Mouse (Mus musculus) forebrain, embryonic 12.5 days (tissue): Measurements from ENCODE around the gene Prelid3b. TPM values are rescaled to one million over a fixed set of nuclear protein-coding genes. Genes with fewer than 3 reads are reported as not detected.

Experiments
- ATAC-seq: fragments of 200-750 bp; cut with Nextera tagmentation; 2 replicates; pipeline ENCODE4 v1.8.0; 2017; ENCODE audit warnings: moderate TSS enrichment; ENCODE audit not compliant: low FRiP score
- H3K27ac ChIP-seq: fragments of 300-500 bp; sonication (generic); 2 replicates; pipeline ENCODE4 v1.5.1; 2016; ENCODE audit warnings: mild to moderate bottlenecking
- H3K27me3 ChIP-seq: fragments of 300-500 bp; sonication (generic); 2 replicates; pipeline ENCODE4 v1.6.1; 2016; ENCODE audit warnings: mild to moderate bottlenecking
- H3K36me3 ChIP-seq: fragments of 300-500 bp; sonication (generic); replicated peaks from 2 replicates; pipeline ENCODE4 v1.6.1; 2016; ENCODE audit warnings: mild to moderate bottlenecking
- H3K4me1 ChIP-seq: fragments of 300-500 bp; sonication (generic); 2 replicates; pipeline ENCODE4 v1.6.1; 2016
- H3K4me2 ChIP-seq: fragments of 300-500 bp; sonication (generic); 2 replicates; pipeline ENCODE4 v1.6.1; 2016; ENCODE audit warnings: mild to moderate bottlenecking, moderate library complexity
- H3K4me3 ChIP-seq: fragments of 300-500 bp; sonication (generic); replicated peaks from 2 replicates; pipeline ENCODE4 v1.5.1; 2016; ENCODE audit warnings: mild to moderate bottlenecking
- H3K9ac ChIP-seq: fragments of 300-500 bp; sonication (generic); 2 replicates; pipeline ENCODE4 v1.6.1; 2016; ENCODE audit warnings: mild to moderate bottlenecking
- H3K9me3 ChIP-seq: fragments of 300-500 bp; sonication (generic); 2 replicates; pipeline ENCODE4 v1.6.1; 2016
- WGBS: fragments of 180-500 bp; shearing (Covaris S2); methylation state at CpG from one replicate; pipeline ENCODE4 v1.1.7; 2016; 5-methylcytosine and 5-hydroxymethylcytosine counted together
- polyA plus RNA-seq: library from polyadenylated mRNA; unstranded; fragments of >200 nt; fragmentation: Nextera tagmentation; extraction: Ambion mirVana; gene quantifications from 2 replicates; pipeline ENCODE4 v1.2.1, GENCODE M21; 2016

Prelid3b gene
- polyA plus RNA-seq, 1 experiment from 2014 or later: 114 TPM

GRCm38 (mm10) chr2:174438181-174438580 is 34.7 kb downstream of the Prelid3b start:
- Histone ChIP-seq H3K27ac (0 out of 2 replicates have a peak overlapping the region, but pooled peaks have one; percentile 13), H3K36me3 (no peaks in the 10 kb centered on the region), H3K9ac (peak overlapping the region; percentile 63), H3K27me3 (no peaks in the 10 kb centered on the region), H3K4me3 (peak overlapping the region; percentile 55), H3K4me2 (peak overlapping the region; percentile 74), H3K9me3 (no peaks in the 10 kb centered on the region), H3K4me1 (peaks cover 20% of the 10 kb centered on the region)
- 67% methylated on average over 11 of the region's 11 CpGs for WGBS
- no peak for ATAC-seq

- peak overlapping the region; percentile 74 for H3K4me2 ChIP-seq
- H3K9ac ChIP-seq: no peak overlapping the region
- H3K36me3 ChIP-seq: no peaks in the 10 kb centered on the region; the same call in 1 of the 2 replicates
- no peak for ATAC-seq
- H3K4me1 ChIP-seq: peaks cover 20% of the 10 kb centered on the region
- no peak overlapping the region for H3K27ac ChIP-seq
- no peaks in the 10 kb centered on the region for H3K9me3 ChIP-seq
- 94% methylated on average over 4 of the region's 4 CpGs for WGBS
- H3K27me3 ChIP-seq: no peaks in the 10 kb centered on the region
- H3K4me3 ChIP-seq: no peak overlapping the region; the same call in 1 of the 2 replicates
These were observed 35.2 kb downstream of the Prelid3b start for GRCm38 (mm10) chr2:174437697-174437982.

- Histone ChIP-seq H3K27me3 (no peaks in the 10 kb centered on the region), H3K4me3 (no peak overlapping the region), H3K9me3 (no peaks in the 10 kb centered on the region), H3K4me1 (peaks cover 20% of the 10 kb centered on the region), H3K9ac (no peak overlapping the region), H3K36me3 (no peaks in the 10 kb centered on the region; the same call in 1 of the 2 replicates), H3K4me2 (0 out of 2 replicates have a peak overlapping the region, but pooled peaks have one; percentile 74), H3K27ac (no peak overlapping the region)
- ATAC-seq: no peak
- 96% methylated on average over 7 of the region's 7 CpGs for WGBS
These were observed 35.8 kb downstream of the Prelid3b start for GRCm38 (mm10) chr2:174436916-174437696.

GRCm38 (mm10) chr2:174436076-174436701 is 36.7 kb downstream of the Prelid3b start:
- Histone ChIP-seq H3K27ac (no peak overlapping the region), H3K9ac (no peak overlapping the region), H3K9me3 (no peaks in the 10 kb centered on the region), H3K4me1 (peaks cover 20% of the 10 kb centered on the region), H3K36me3 (no peaks in the 10 kb centered on the region; the same call in 1 of the 2 replicates), H3K4me3 (no peak overlapping the region), H3K4me2 (no peak overlapping the region), H3K27me3 (no peaks in the 10 kb centered on the region)
- ATAC-seq: no peak
- 95% methylated on average over 26 of the region's 26 CpGs for WGBS

GRCm38 (mm10) chr2:174434943-174435342 is 37.9 kb downstream of the Prelid3b start:
- 95% methylated on average over 9 of the region's 9 CpGs for WGBS
- Histone ChIP-seq H3K4me2 (no peak overlapping the region), H3K9ac (no peak overlapping the region), H3K27ac (no peak overlapping the region), H3K27me3 (no peaks in the 10 kb centered on the region), H3K4me3 (no peak overlapping the region), H3K9me3 (no peaks in the 10 kb centered on the region), H3K4me1 (peaks cover 20% of the 10 kb centered on the region), H3K36me3 (no peaks in the 10 kb centered on the region; the same call in none of the 2 replicates)
- ATAC-seq: no peak

GRCm38 (mm10) chr2:174428996-174429591 is 43.8 kb downstream of the Prelid3b start:
- Histone ChIP-seq H3K27ac (peak overlapping the region; percentile 54; the same call in 1 of the 2 replicates), H3K36me3 (peaks cover 52% of the 10 kb centered on the region), H3K27me3 (no peaks in the 10 kb centered on the region), H3K4me3 (no peak overlapping the region), H3K9ac (no peak overlapping the region), H3K4me1 (peaks cover 7% of the 10 kb centered on the region; the same call in 1 of the 2 replicates), H3K4me2 (no peak overlapping the region), H3K9me3 (no peaks in the 10 kb centered on the region)
- ATAC-seq: peak; percentile 73
- 48% methylated on average over 10 of the region's 10 CpGs for WGBS

- no peaks in the 10 kb centered on the region for H3K9me3 ChIP-seq
- H3K9ac ChIP-seq: no peak overlapping the region
- no peak for ATAC-seq
- peaks cover 7% of the 10 kb centered on the region; the same call in 1 of the 2 replicates for H3K4me1 ChIP-seq
- H3K27me3 ChIP-seq: no peaks in the 10 kb centered on the region
- no peak overlapping the region for H3K4me2 ChIP-seq
- H3K36me3 ChIP-seq: peaks cover 60% of the 10 kb centered on the region
- H3K27ac ChIP-seq: peak overlapping the region; percentile 25; the same call in 1 of the 2 replicates
- H3K4me3 ChIP-seq: no peak overlapping the region
- WGBS: 72% methylated on average over 18 of the region's 18 CpGs
These were observed 44.6 kb downstream of the Prelid3b start for GRCm38 (mm10) chr2:174428076-174428835.

GRCm38 (mm10) chr2:174426856-174427255 is 46.0 kb downstream of the Prelid3b start:
- H3K9me3 ChIP-seq: no peaks in the 10 kb centered on the region
- H3K27ac ChIP-seq: no peak overlapping the region
- H3K4me3 ChIP-seq: no peak overlapping the region
- no peak overlapping the region for H3K4me2 ChIP-seq
- no peak overlapping the region for H3K9ac ChIP-seq
- WGBS: 95% methylated on average over 12 of the region's 12 CpGs
- no peak for ATAC-seq
- H3K27me3 ChIP-seq: no peaks in the 10 kb centered on the region
- H3K36me3 ChIP-seq: peaks cover 72% of the 10 kb centered on the region
- peaks cover 7% of the 10 kb centered on the region; the same call in 1 of the 2 replicates for H3K4me1 ChIP-seq

- H3K4me1 ChIP-seq: peaks cover 5% of the 10 kb centered on the region; the same call in 1 of the 2 replicates
- no peak overlapping the region for H3K9ac ChIP-seq
- no peaks in the 10 kb centered on the region for H3K9me3 ChIP-seq
- no peak overlapping the region for H3K4me2 ChIP-seq
- H3K27me3 ChIP-seq: no peaks in the 10 kb centered on the region
- H3K27ac ChIP-seq: no peak overlapping the region
- no peak for ATAC-seq
- H3K36me3 ChIP-seq: peaks cover 92% of the 10 kb centered on the region
- WGBS: 92% methylated on average over 11 of the region's 11 CpGs
- H3K4me3 ChIP-seq: no peak overlapping the region
These were observed 48.4 kb downstream of the Prelid3b start for GRCm38 (mm10) chr2:174424301-174425085.

- Histone ChIP-seq H3K27ac (no peak overlapping the region), H3K36me3 (peaks cover 64% of the 10 kb centered on the region), H3K9ac (no peak overlapping the region), H3K4me3 (no peak overlapping the region), H3K9me3 (no peaks in the 10 kb centered on the region), H3K27me3 (no peaks in the 10 kb centered on the region), H3K4me1 (peaks cover 14% of the 10 kb centered on the region), H3K4me2 (no peak overlapping the region)
- 82% methylated on average over 6 of the region's 6 CpGs for WGBS
- no peak for ATAC-seq
These were observed 51.8 kb downstream of the Prelid3b start for GRCm38 (mm10) chr2:174421107-174421506.

GRCm38 (mm10) chr2:174415731-174416310 is 57.1 kb downstream of the Prelid3b start, which contains the start of gene Nelfcd:
Gene Nelfcd, plus strand, starts transcription at chr2:174415804.
- under 1% methylated on average over 40 of the region's 40 CpGs for WGBS
- Histone ChIP-seq H3K27me3 (no peaks in the 10 kb centered on the region), H3K4me1 (peaks cover 15% of the 10 kb centered on the region), H3K27ac (no peak within 1 kb of the TSS), H3K4me3 (peak within 1 kb of the TSS; percentile 89), H3K4me2 (peak within 1 kb of the TSS; percentile 79), H3K36me3 (peaks cover 14% of the 10 kb centered on the region), H3K9me3 (no peaks in the 10 kb centered on the region), H3K9ac (peak within 1 kb of the TSS; percentile 83)
- ATAC-seq: peak; percentile 95
